Mouse (Mus musculus) lung, postnatal 0 days (tissue): ENCODE measurements around the gene Insyn1.

ENCODE experiments used
- CTCF ChIP-seq: IDR thresholded peaks from 2 replicates; pipeline ENCODE4 v1.5.1; 2016; ENCODE audit warnings: antibody characterized with exemption, mild to moderate bottlenecking
- EP300 ChIP-seq: IDR thresholded peaks from 2 replicates; pipeline ENCODE4 v1.6.1; 2016; ENCODE audit warnings: antibody characterized with exemption, mild to moderate bottlenecking, control low read depth

- TF ChIP-seq CTCF (no peak), EP300 (no peak)
These were observed 30.9 kb upstream of the Insyn1 start for GRCm38 (mm10) chr9:58457481-58457955.
